Mouse (Mus musculus): Measurements from ENCODE around the gene St5.

Gene St5

GRCm38 (mm10) chr7:109703190-109704015 lies at the start of gene St5, which contains the start of gene Akip1:
St5 (minus strand) TSS chr7:109703605.
Akip1 (plus strand) TSS chr7:109703690.
- peak; percentile 94 for DNase-seq

- peak; percentile 87 for DNase-seq
Observed at GRCm38 (mm10) chr7:109752008-109752925, 48.9 kb upstream of the St5 start, which contains the start of gene Tmem9b. Tmem9b (minus strand) TSS chr7:109752875.

DNA sequence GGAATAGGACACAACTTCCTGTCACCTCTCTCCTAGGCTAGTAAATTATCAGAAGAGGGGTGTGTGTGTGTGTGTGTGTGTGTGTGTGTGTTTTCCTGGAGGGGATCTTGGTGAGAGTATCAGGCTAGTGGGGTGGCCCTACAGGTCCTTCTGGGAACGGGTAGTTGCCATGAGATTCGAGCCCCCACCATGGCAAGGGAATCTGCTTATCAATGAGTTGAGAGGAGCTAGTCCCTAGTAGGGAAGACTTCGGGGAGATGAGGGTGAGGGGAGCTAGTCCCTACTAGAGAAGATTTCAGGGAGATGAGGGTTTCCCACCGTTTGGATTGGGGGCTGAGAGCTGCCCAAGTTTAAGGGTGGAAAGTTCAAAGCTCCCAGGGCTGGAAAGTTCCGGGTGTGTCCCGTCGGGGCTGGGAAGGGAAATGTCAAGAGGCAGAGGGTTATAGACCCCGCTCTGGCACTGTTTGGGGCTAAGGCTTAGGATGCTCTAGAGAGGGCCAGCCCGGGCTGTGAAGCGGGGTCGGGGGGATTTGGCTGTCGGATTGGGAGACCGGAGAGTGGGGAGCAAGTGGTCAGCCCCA lies 48.1 kb upstream of the St5 start:
- DNase-seq: no peak

DNA sequence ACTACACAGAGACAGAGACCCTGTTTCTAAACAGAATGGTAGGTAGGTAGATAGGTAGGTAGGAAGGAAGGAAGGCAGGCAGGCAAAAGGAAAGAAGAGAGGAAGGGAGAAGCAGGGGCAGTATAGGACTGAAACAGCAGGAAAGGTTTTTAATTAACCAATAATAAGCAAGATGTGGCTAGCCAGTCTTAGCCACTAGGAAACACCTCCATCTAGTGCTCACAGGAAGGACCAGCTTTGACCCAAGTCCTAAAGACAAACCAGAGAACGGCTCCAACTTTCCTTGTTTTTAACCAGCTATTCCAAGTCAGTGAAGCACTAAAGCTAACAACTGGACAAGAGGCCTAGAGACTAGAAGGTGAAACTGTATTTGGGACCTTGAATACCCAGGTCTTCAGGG lies 44.3 kb upstream of the St5 start:
- DNase-seq: no peak

- no peak for DNase-seq
Observed at GRCm38 (mm10) chr7:109741703-109742102, 38.3 kb upstream of the St5 start.

GRCm38 (mm10) chr7:109741060-109741459 lies 37.7 kb upstream of the St5 start:
- DNase-seq: no peak

- no peak for DNase-seq
Observed at GRCm38 (mm10) chr7:109739822-109740370, 36.5 kb upstream of the St5 start.

- DNase-seq: no peak
Observed at GRCm38 (mm10) chr7:109734806-109735205, 31.4 kb upstream of the St5 start.

DNA sequence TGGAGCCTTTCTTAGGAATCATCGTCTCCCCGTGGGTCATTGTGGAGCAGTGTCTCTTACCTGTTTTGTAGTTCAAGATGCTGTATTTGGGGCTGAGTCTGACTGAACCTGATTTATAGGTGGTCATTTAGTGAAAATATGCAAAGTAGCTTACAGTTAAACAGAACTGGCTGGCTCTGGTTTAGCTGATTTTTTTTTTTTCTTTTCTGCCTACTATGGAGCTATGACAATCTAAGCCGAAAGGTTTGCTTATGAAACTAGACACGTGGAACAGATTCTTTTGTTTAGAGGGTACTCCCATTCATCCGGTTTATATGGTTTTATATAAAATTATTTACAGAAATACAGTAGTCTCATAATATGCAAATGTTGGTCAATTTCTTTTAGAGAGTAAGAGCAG lies 28.2 kb upstream of the St5 start, which contains the start of gene Ascl3:
Gene Ascl3 (minus strand): TSS at position 101 of the 400 bp plus-strand sequence.
- DNase-seq: no peak

DNA sequence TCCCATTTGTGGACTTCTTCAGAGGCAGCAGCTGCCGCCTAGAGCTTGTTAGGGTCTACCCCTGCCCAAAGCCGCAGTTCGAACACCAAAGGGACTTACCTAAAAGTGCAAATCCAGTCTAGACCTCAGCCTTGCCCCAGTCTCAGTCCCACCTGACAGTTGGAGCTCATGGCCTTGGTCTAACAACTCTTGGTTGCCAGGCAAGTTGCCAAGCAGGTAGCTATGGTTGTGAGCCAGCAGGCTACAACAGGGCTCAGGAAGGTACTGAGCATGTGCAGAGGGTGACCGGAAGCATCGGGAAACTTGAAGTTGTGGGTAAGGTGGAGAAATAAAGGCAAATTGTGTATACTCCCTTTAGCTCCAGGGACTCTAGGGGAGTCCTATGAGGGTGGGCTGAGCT lies 20.3 kb upstream of the St5 start, which contains the start of gene BC051019:
Gene BC051019 (minus strand): TSS at position 154 of the 400 bp plus-strand sequence.
- no peak for DNase-seq

GRCm38 (mm10) chr7:109723114-109723513 lies 19.7 kb upstream of the St5 start:
- DNase-seq: no peak

- DNase-seq: no peak
Observed at GRCm38 (mm10) chr7:109722618-109723017, 19.2 kb upstream of the St5 start.

GRCm38 (mm10) chr7:109719286-109719685 lies 15.9 kb upstream of the St5 start:
- DNase-seq: no peak

GRCm38 (mm10) chr7:109713434-109713982 lies 10.1 kb upstream of the St5 start:
- DNase-seq: no peak

- no peak for DNase-seq
Observed at GRCm38 (mm10) chr7:109712198-109712597, 8.8 kb upstream of the St5 start.

DNA sequence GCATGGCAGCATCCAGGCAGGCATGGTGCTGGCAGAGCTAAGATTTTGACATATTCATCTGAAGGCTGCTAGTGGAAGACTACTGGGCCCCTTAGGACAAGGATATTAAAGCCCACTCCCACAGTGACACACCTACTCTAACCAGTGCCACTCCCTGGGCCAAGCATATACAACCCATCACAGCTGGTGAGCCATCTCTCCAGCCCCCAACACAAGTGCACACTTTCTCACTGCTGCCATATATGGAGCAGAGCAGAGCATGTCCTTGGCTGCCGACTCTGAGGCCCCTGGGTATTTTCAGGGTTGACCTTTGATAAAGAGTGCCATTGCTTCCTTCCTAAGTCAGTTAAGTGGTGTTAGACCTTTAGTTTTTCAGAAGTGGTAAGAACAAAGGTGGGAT lies 6.7 kb upstream of the St5 start:
- DNase-seq: no peak

- no peak for DNase-seq
Observed at GRCm38 (mm10) chr7:109708961-109709382, 5.6 kb upstream of the St5 start.

GRCm38 (mm10) chr7:109707023-109707785 lies 3.8 kb upstream of the St5 start:
- DNase-seq: peak; percentile 29

- DNase-seq: no peak
Observed at GRCm38 (mm10) chr7:109704461-109704860, 1.1 kb upstream of the St5 start.

- DNase-seq: no peak
Observed at GRCm38 (mm10) chr7:109704016-109704377, 592 bp upstream of the St5 start.

- DNase-seq: no peak
Observed at GRCm38 (mm10) chr7:109702721-109703120, 684 bp downstream of the St5 start.

GRCm38 (mm10) chr7:109700213-109700612 lies 3.2 kb downstream of the St5 start:
- no peak for DNase-seq

All from right cerebral cortex, adult 18-20 months (tissue).